Mouse (Mus musculus) liver, postnatal 0 days (tissue): Measurements from ENCODE around the gene Lcn11.

Experiments used
- CTCF ChIP-seq: sonication (generic); IDR thresholded peaks from 2 replicates; pipeline ENCODE4 v1.5.1; 2016; ENCODE audit warnings: antibody characterized with exemption, low read depth
- EP300 ChIP-seq: IDR thresholded peaks from 2 replicates; pipeline ENCODE4 v1.6.1; 2016; ENCODE audit warnings: antibody characterized with exemption, low read depth, mild to moderate bottlenecking

DNA sequence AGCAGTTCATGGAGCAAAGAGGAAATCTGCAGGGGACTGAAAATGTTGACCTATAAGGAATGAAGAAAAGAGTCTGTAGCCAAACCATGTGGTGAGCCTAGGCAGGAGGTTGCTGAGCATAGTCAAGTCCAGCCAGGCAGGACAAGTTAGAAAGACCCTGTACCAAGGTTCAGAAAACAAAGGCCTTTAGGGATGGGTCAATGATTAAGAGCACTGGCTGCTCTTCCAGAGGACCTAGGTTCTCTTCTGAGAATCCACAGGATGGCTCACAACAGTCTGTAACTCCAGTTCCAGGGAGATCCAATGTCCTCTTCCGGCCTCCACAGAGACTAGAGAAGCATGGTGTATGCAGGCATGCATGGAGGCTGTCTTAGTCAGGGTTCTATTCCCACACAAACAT lies 22.6 kb upstream of the Lcn11 start:
- no peak for TF ChIP-seq CTCF
- TF ChIP-seq EP300, result no peak
